Mouse (Mus musculus) spleen, adult 2 months (tissue): Measurements from ENCODE around the gene Abcc6. TPM values are rescaled to one million over a fixed set of nuclear protein-coding genes. Genes with fewer than 3 reads are reported as not detected.

Source experiments
- DNase-seq, 2 experiments: peaks; one replicate each; pipeline versions ENCODE4 v3.0.0 to v3.0.0-alpha.2; 2012 to 2021; ENCODE audit warnings: low spot score in 2 of 2, low read depth in 1 of 2
- H3K27ac ChIP-seq: fragments of 200-500 bp; 2 replicates; pipeline ENCODE4 v1.5.1; 2012; ENCODE audit warnings: low read length, inconsistent platforms; ENCODE audit not compliant: insufficient read depth
- H3K27me3 ChIP-seq: fragments of 200-500 bp; 2 replicates; pipeline ENCODE4 v1.6.1; 2012; ENCODE audit warnings: mild to moderate bottlenecking, moderate library complexity, low read length, inconsistent platforms; ENCODE audit not compliant: control insufficient read depth, insufficient read depth
- H3K36me3 ChIP-seq: fragments of 200-500 bp; 2 replicates; pipeline ENCODE4 v1.6.1; 2012; ENCODE audit warnings: mild to moderate bottlenecking, low read length, inconsistent platforms; ENCODE audit not compliant: control insufficient read depth, insufficient read depth
- H3K4me1 ChIP-seq: fragments of 200-500 bp; 2 replicates; pipeline ENCODE4 v1.6.1; 2011; ENCODE audit warnings: inconsistent platforms; ENCODE audit not compliant: control insufficient read depth, insufficient read depth, insufficient read length
- H3K4me3 ChIP-seq: fragments of 200-500 bp; 2 replicates; pipeline ENCODE4 v1.5.1; 2011; ENCODE audit warnings: mild to moderate bottlenecking, inconsistent platforms; ENCODE audit not compliant: insufficient read depth, insufficient read length; ENCODE audit errors: extremely low read depth
- CTCF ChIP-seq: fragments of 200-500 bp; IDR thresholded peaks from 2 replicates; pipeline ENCODE4 v1.5.1; 2011; ENCODE audit warnings: mild to moderate bottlenecking, inconsistent platforms; ENCODE audit not compliant: insufficient read depth, insufficient read length, insufficient replicate concordance; ENCODE audit errors: extremely low read depth
- POLR2A ChIP-seq: fragments of 200-500 bp; IDR thresholded peaks from 2 replicates; pipeline ENCODE4 v1.6.1; 2011; ENCODE audit warnings: low read depth, low read length, inconsistent platforms
- WGBS: fragments of 180-500 bp; shearing (Covaris S2); methylation state at CpG from one replicate; pipeline ENCODE4 v1.1.7; 2018; 5-methylcytosine and 5-hydroxymethylcytosine counted together
- polyA plus RNA-seq: library from polyadenylated mRNA; depleted of rRNA; stranded (reverse); fragments of >200 nt; gene quantifications from 2 replicates; pipeline ENCODE4 v1.2.3, GENCODE M21; 2012; rRNA removed

Abcc6 gene
- polyA plus RNA-seq, 1 experiment = 0.08 TPM

DNA sequence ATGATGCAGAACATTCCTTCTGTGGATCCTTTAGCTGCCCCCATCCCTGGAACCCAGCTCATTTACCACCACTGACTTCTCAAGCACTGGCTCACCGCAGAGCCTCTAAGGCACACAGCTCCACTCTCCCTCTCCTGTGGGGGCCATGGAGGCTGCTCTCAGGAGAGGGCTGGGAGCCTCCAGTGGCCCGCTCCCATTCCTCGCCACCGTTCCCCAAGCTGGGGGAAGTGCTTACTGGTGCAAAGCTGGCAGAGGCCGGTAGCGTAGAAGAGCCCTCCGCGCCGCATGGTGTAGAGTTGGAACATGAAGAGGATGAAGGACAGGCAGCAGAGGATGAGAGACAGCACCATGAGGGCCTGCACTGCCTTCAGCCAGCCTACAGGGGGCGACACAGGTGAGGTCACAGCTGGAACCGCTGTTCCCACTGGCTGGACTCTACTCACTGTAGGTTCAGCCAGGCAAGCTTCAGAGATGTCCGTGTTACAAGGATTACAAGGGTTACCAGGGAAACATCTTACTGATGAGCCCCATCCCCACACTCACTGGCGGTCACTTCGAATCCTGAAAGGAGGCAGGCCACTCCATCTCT, 110.9 kb downstream of the Abcc6 start:
- no peak for DNase-seq
- TF ChIP-seq CTCF (peak; percentile 79), POLR2A (no peak)
- peaks cover 7% of the 10 kb centered on the region for H3K36me3 ChIP-seq
- H3K4me1 ChIP-seq = peaks cover 42% of the 10 kb centered on the region
- H3K4me3 ChIP-seq = no peak overlapping the region; the same call in 1 of the 2 replicates
- WGBS = 75% methylated on average over 14 of the region's 14 CpGs
- peak overlapping the region; percentile 93; the same call in 1 of the 2 replicates for H3K27ac ChIP-seq
- no peaks in the 10 kb centered on the region for H3K27me3 ChIP-seq

DNA sequence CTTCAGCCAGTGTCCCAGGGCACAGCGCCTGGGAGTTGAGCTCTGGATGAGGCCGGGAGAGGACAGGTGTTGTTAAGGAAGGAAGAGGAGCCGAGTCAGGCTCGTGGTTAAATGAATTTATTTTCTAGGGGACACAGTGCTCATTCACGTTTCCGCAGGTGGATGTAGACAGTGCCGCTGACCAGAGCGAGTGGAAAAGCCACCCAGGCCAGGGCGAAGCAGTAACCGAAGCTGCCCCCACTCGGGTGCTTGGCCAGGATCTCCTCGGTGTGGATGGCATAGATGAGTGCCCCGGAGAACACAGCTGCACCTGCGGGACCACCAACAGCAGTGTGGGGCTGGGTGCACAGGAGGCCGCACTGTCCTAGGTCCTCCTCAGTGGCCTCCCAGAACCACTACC, 112.2 kb downstream of the Abcc6 start:
- DNase-seq = no peak
- TF ChIP-seq POLR2A (no peak), CTCF (no peak)
- Histone ChIP-seq H3K27ac (no peak overlapping the region), H3K4me3 (no peak overlapping the region), H3K27me3 (no peaks in the 10 kb centered on the region), H3K4me1 (peaks cover 41% of the 10 kb centered on the region), H3K36me3 (peaks cover 7% of the 10 kb centered on the region)
- WGBS = 72% methylated on average over 15 of the region's 15 CpGs

Other genes starting within 250 kb of the Abcc6 start
- gene Lmtk3, start 246.6 kb downstream of the Abcc6 start, polyA plus RNA-seq = 3.6 and 3.7 TPM in 2 replicates
- gene Sult2b1, start 245.6 kb downstream of the Abcc6 start, polyA plus RNA-seq = 0.49 and 0.76 TPM in 2 replicates
- gene Cyth2, start 215.7 kb downstream of the Abcc6 start, polyA plus RNA-seq = 21.6 and 21.7 TPM in 2 replicates
- gene Kcnj14, start 205.5 kb downstream of the Abcc6 start, polyA plus RNA-seq = 0.26 TPM in 1 of 2 replicates, not detected in the other
- gene Grwd1, start 199.4 kb downstream of the Abcc6 start, polyA plus RNA-seq = 15.2 and 17.1 TPM in 2 replicates
- 78.7 and 92.6 TPM in 2 replicates for gene Kdelr1, start 157.5 kb downstream of the Abcc6 start, polyA plus RNA-seq
- gene Grin2d, start 151.9 kb downstream of the Abcc6 start, polyA plus RNA-seq = 0.68 and 1.2 TPM in 2 replicates
- gene Syngr4, start 133.6 kb downstream of the Abcc6 start, polyA plus RNA-seq = 0.28 and 0.56 TPM in 2 replicates
- 16.6 and 24.5 TPM in 2 replicates for gene Tmem143, start 133.4 kb downstream of the Abcc6 start, polyA plus RNA-seq
- 245 and 301 TPM in 2 replicates for gene Emp3, start 108.9 kb downstream of the Abcc6 start, polyA plus RNA-seq
- gene Ccdc114, start 106.2 kb downstream of the Abcc6 start, polyA plus RNA-seq = 1.7 TPM in 2 replicates
- 21.1 and 22.5 TPM in 2 replicates for gene Nomo1, start 3.4 kb upstream of the Abcc6 start, polyA plus RNA-seq
- not detected in 2 replicates for gene Kcnj11, start 70.5 kb upstream of the Abcc6 start, polyA plus RNA-seq
- 0.02 and 0.08 TPM in 2 replicates for gene Abcc8, start 149.7 kb upstream of the Abcc6 start, polyA plus RNA-seq
- gene Ush1c, start 208.2 kb upstream of the Abcc6 start, polyA plus RNA-seq = not detected in 2 replicates
- gene Otog, start 210.7 kb upstream of the Abcc6 start, polyA plus RNA-seq = not detected in 2 replicates